Mouse (Mus musculus): ENCODE results near the gene Dscaml1.

DNA sequence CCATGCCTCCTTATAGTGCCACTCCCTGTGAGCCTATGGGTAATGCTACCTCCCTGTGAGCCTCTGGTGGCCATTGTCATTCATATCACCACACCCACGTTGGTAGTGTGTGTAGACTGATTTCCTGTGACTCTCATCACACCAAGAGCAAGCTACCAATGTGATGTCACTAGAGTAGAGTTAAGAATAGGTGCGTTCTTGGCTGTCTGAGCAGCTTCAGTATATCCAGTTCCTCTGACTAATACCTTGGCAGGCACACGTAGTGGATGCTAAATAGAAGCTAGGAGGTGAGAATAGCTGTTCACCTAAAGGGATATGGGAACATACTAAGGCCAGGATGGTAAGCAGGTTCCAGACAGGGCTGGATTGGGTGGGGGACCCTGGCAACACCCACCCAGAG is 143.3 kb downstream of the Dscaml1 start:
- TF ChIP-seq EP300 (IDR thresholded peaks at IDR 0.05; ENCODE audit: low read depth in 1 of 2, low read length in 2 of 2) (no peak), ZKSCAN1 (IDR thresholded peaks at IDR 0.05; ENCODE audit: low read depth, low read length) (no peak), CTCF (IDR thresholded peaks at IDR 0.05 in 2 of 3, conservative IDR thresholded peaks at IDR 0.05 in 1 of 3; ENCODE audit: control insufficient read depth in 1 of 3, insufficient read depth in 1 of 3, low read depth in 2 of 3, low read length in 3 of 3, poor library complexity in 1 of 3, severe bottlenecking in 1 of 3) (no peak)
